Mouse (Mus musculus): ENCODE data around the gene Unc45b. TPM values are rescaled to one million over a fixed set of nuclear protein-coding genes. Genes with fewer than 3 reads are reported as not detected.
"Not testable (repeated sequence)": the region's sequence is repeated elsewhere in the genome, so short reads cannot be mapped to it uniquely, and the experiment has no call there.

The Unc45b gene
- polyA plus RNA-seq, 1 experiment from 2014 or later = 1.6 TPM

- Histone ChIP-seq H3K27me3 (replicated peaks; ENCODE audit: control insufficient read depth, insufficient read depth, low read length) (no peaks in the 10 kb centered on the region), H3K27ac (ENCODE audit: low read depth) (no peak overlapping the region), H3K4me1 (replicated peaks; ENCODE audit: control insufficient read depth, insufficient read depth, low read length) (peaks cover 3% of the 10 kb centered on the region; the same call in 1 of the 2 replicates), H3K36me3 (ENCODE audit: control insufficient read depth, insufficient read depth, low read length) (peaks cover 61% of the 10 kb centered on the region), H3K4me3 (ENCODE audit: low read depth, low read length) (no peak overlapping the region), H3K4me2 (ENCODE audit: low read length) (no peak overlapping the region), H3K9me3 (ENCODE audit: control insufficient read depth, low read length) (no peaks in the 10 kb centered on the region), H3K9ac (ENCODE audit: low read length) (no peak overlapping the region)
- ATAC-seq (replicated peaks; ENCODE audit: low FRiP score, low TSS enrichment, low read depth) = no peak
- no peak for DNase-seq (ENCODE audit: low spot score)
- WGBS = 93% methylated on average over 5 of the region's 5 CpGs
Observed at GRCm38 (mm10) chr11:82905816-82906215, 4.5 kb upstream of the Unc45b start.

- Histone ChIP-seq H3K36me3 (ENCODE audit: control insufficient read depth, insufficient read depth, low read length) (peaks cover 41% of the 10 kb centered on the region), H3K4me2 (ENCODE audit: low read length) (peak within 1 kb of the TSS; percentile 88), H3K27me3 (replicated peaks; ENCODE audit: control insufficient read depth, insufficient read depth, low read length) (no peaks in the 10 kb centered on the region), H3K27ac (ENCODE audit: low read depth) (no peak within 1 kb of the TSS), H3K4me3 (ENCODE audit: low read depth, low read length) (peak within 1 kb of the TSS; percentile 66), H3K9ac (ENCODE audit: low read length) (peak within 1 kb of the TSS; percentile 76), H3K9me3 (ENCODE audit: control insufficient read depth, low read length) (no peaks in the 10 kb centered on the region), H3K4me1 (replicated peaks; ENCODE audit: control insufficient read depth, insufficient read depth, low read length) (peaks cover 3% of the 10 kb centered on the region; the same call in 1 of the 2 replicates)
- WGBS = 2% methylated on average over 73 of the region's 73 CpGs
- ATAC-seq (replicated peaks; ENCODE audit: low FRiP score, low TSS enrichment, low read depth) = peak; percentile 73; the same call in 1 of the 2 replicates
- peak; percentile 99 for DNase-seq (ENCODE audit: low spot score)
Observed at GRCm38 (mm10) chr11:82907651-82908607, 2.4 kb upstream of the Unc45b start, which contains the start of gene Nle1. Nle1 (minus strand) TSS chr11:82908411.

DNA sequence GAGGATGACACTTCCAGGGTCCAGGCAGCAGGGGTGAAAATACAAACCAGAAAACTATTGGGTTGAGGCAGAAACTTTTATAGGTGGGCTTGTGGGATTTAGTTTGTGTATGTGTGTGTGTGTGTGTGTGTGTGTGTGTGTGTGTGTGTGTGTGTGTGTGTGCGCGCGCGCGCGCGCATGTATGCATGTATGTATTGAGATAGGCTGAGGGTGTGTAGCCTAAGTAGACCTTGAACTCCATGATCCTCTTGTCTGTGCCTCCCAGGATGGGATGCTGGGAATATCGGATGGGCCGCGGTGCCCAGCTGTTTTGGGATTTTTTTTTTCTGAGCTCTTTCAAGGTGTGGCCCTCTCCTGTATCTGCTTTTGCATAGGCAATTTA is 1.8 kb upstream of the Unc45b start:
- ATAC-seq (replicated peaks; ENCODE audit: low FRiP score, low TSS enrichment, low read depth) = no peak

GRCm38 (mm10) chr11:82910679-82911389 is 484 bp downstream of the Unc45b start:
- peaks cover 3% of the 10 kb centered on the region; the same call in 1 of the 2 replicates for H3K4me1 ChIP-seq (replicated peaks; ENCODE audit: control insufficient read depth, insufficient read depth, low read length)

More for the DNA sequence above, 1.8 kb upstream of the Unc45b start:
- WGBS = 45% methylated on average over 10 of the region's 10 CpGs
- no peak overlapping the region for H3K27ac ChIP-seq (ENCODE audit: low read depth)
- H3K4me3 ChIP-seq (ENCODE audit: low read depth, low read length) = peak overlapping the region; percentile 66
- H3K9me3 ChIP-seq (ENCODE audit: control insufficient read depth, low read length) = no peaks in the 10 kb centered on the region
- peaks cover 3% of the 10 kb centered on the region; the same call in 1 of the 2 replicates for H3K4me1 ChIP-seq (replicated peaks; ENCODE audit: control insufficient read depth, insufficient read depth, low read length)
- H3K36me3 ChIP-seq (ENCODE audit: control insufficient read depth, insufficient read depth, low read length) = peaks cover 34% of the 10 kb centered on the region
- peak overlapping the region; percentile 76; the same call in 1 of the 2 replicates for H3K9ac ChIP-seq (ENCODE audit: low read length)
- no peak for DNase-seq (ENCODE audit: low spot score)
- 0 out of 2 replicates have a peak, but pooled peaks cover under 1% of the 10 kb centered on the region for H3K27me3 ChIP-seq (replicated peaks; ENCODE audit: control insufficient read depth, insufficient read depth, low read length)
- H3K4me2 ChIP-seq (ENCODE audit: low read length) = peak overlapping the region; percentile 88

GRCm38 (mm10) chr11:82914711-82915352 is 4.5 kb downstream of the Unc45b start:
- no peaks in the 10 kb centered on the region for H3K9me3 ChIP-seq (ENCODE audit: control insufficient read depth, low read length)
- 9% methylated on average over 16 of the region's 16 CpGs for WGBS
- no peaks in the 10 kb centered on the region for H3K36me3 ChIP-seq (ENCODE audit: control insufficient read depth, insufficient read depth, low read length)
- no peaks in the 10 kb centered on the region for H3K4me1 ChIP-seq (replicated peaks; ENCODE audit: control insufficient read depth, insufficient read depth, low read length)
- H3K9ac ChIP-seq (ENCODE audit: low read length) = no peak overlapping the region
- ATAC-seq (replicated peaks; ENCODE audit: low FRiP score, low TSS enrichment, low read depth) (0 out of 2 replicates have a peak, but pooled peaks have one; percentile 40), DNase-seq (ENCODE audit: low spot score) (peak; percentile 88)
- peak overlapping the region; percentile 35 for H3K4me2 ChIP-seq (ENCODE audit: low read length)
- no peak overlapping the region for H3K27ac ChIP-seq (ENCODE audit: low read depth)
- H3K4me3 ChIP-seq (ENCODE audit: low read depth, low read length) = no peak overlapping the region
- H3K27me3 ChIP-seq (replicated peaks; ENCODE audit: control insufficient read depth, insufficient read depth, low read length) = 0 out of 2 replicates have a peak, but pooled peaks cover 2% of the 10 kb centered on the region

More at GRCm38 (mm10) chr11:82910679-82911389, 484 bp downstream of the Unc45b start:
- H3K4me3 ChIP-seq (ENCODE audit: low read depth, low read length) = no peak overlapping the region
- DNase-seq (ENCODE audit: low spot score) (no peak), ATAC-seq (replicated peaks; ENCODE audit: low FRiP score, low TSS enrichment, low read depth) (no peak)
- no peak overlapping the region for H3K4me2 ChIP-seq (ENCODE audit: low read length)
- WGBS = 67% methylated on average over 11 of the region's 11 CpGs
- H3K27me3 ChIP-seq (replicated peaks; ENCODE audit: control insufficient read depth, insufficient read depth, low read length) = 0 out of 2 replicates have a peak, but pooled peaks cover 2% of the 10 kb centered on the region
- no peaks in the 10 kb centered on the region for H3K9me3 ChIP-seq (ENCODE audit: control insufficient read depth, low read length)
- no peak overlapping the region for H3K27ac ChIP-seq (ENCODE audit: low read depth)
- H3K36me3 ChIP-seq (ENCODE audit: control insufficient read depth, insufficient read depth, low read length) = peaks cover 12% of the 10 kb centered on the region
- no peak overlapping the region for H3K9ac ChIP-seq (ENCODE audit: low read length)

DNA sequence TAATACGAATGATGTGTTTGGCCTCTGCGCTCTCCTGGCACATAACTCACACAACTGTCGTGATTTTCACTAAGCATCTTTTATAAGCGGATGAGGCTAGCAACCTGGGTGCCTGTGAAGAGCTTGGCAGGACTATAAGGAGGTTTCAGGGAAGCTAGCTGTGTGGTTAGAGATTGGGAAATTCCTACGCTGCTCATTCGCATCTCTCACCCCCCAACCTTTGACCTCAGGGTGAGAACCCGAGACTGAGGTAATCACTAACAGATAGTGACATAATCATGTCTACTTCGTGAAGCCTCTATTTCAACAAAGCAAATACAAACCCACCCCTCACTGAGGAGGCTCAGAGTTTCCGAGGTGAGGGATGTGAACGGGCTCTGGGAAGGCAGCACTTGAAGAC is 10.4 kb downstream of the Unc45b start:
- H3K9ac ChIP-seq (ENCODE audit: low read length) = no peak overlapping the region
- no peak for DNase-seq (ENCODE audit: low spot score)
- H3K4me3 ChIP-seq (ENCODE audit: low read depth, low read length) = no peak overlapping the region
- H3K4me1 ChIP-seq (replicated peaks; ENCODE audit: control insufficient read depth, insufficient read depth, low read length) = no peaks in the 10 kb centered on the region
- no peak overlapping the region for H3K27ac ChIP-seq (ENCODE audit: low read depth)
- H3K4me2 ChIP-seq (ENCODE audit: low read length) = no peak overlapping the region
- ATAC-seq (replicated peaks; ENCODE audit: low FRiP score, low TSS enrichment, low read depth) = no peak
- WGBS = 45% methylated on average over 10 of the region's 10 CpGs
- H3K27me3 ChIP-seq (replicated peaks; ENCODE audit: control insufficient read depth, insufficient read depth, low read length) = 0 out of 2 replicates have a peak, but pooled peaks cover 6% of the 10 kb centered on the region
- H3K36me3 ChIP-seq (ENCODE audit: control insufficient read depth, insufficient read depth, low read length) = no peaks in the 10 kb centered on the region
- H3K9me3 ChIP-seq (ENCODE audit: control insufficient read depth, low read length) = no peaks in the 10 kb centered on the region

DNA sequence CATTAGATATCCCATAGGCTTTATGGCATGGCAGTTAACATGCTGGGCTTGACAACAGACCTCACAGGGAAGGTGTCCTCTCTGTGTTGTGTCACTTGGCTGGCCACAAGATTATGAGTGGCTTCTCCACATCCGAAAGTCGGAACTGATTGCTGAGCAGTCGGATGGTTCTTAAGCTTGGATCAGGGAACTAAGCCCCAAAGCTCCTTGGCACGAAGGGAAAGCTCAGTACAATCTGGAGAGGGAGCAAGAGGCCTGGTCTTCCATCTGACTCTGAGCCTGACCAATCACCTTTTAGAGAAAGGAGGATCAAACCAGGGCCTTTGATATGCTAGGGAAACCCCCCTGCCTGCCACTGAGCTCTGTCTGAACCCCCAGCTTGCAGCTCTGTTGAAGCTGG is 11.3 kb downstream of the Unc45b start:
- Histone ChIP-seq H3K27me3 (replicated peaks; ENCODE audit: control insufficient read depth, insufficient read depth, low read length) (0 out of 2 replicates have a peak, but pooled peaks cover 13% of the 10 kb centered on the region), H3K9ac (ENCODE audit: low read length) (no peak overlapping the region), H3K4me1 (replicated peaks; ENCODE audit: control insufficient read depth, insufficient read depth, low read length) (no peaks in the 10 kb centered on the region), H3K36me3 (ENCODE audit: control insufficient read depth, insufficient read depth, low read length) (no peaks in the 10 kb centered on the region), H3K4me2 (ENCODE audit: low read length) (no peak overlapping the region), H3K27ac (ENCODE audit: low read depth) (no peak overlapping the region), H3K4me3 (ENCODE audit: low read depth, low read length) (no peak overlapping the region), H3K9me3 (ENCODE audit: control insufficient read depth, low read length) (no peaks in the 10 kb centered on the region)
- ATAC-seq (replicated peaks; ENCODE audit: low FRiP score, low TSS enrichment, low read depth) = no peak
- no peak for DNase-seq (ENCODE audit: low spot score)
- 65% methylated on average over 4 of the region's 4 CpGs for WGBS

DNA sequence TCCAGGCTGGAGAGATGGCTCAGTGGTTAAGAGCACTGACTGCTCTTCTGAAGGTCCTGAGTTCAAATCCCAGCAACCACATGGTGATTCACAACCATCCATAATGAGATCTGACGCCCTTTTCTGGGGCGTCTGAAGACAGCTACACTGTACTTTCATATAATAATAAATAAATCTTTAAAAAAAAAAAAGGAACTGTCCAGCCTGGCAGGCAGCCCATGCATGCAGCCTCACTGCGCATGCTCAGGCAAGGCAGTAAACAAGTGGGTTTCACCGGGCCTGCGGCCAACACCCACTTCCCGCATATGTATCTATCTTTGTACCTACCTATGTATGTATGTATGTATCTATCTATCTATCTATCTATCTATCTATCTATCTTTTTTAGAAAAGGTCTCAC is 13.6 kb downstream of the Unc45b start:
- WGBS = 73% methylated on average over 6 of the region's 6 CpGs
- H3K36me3 ChIP-seq (ENCODE audit: control insufficient read depth, insufficient read depth, low read length); H3K4me1 ChIP-seq (replicated peaks; ENCODE audit: control insufficient read depth, insufficient read depth, low read length); H3K9ac ChIP-seq (ENCODE audit: low read length); H3K9me3 ChIP-seq (ENCODE audit: control insufficient read depth, low read length); H3K4me3 ChIP-seq (ENCODE audit: low read depth, low read length); DNase-seq (ENCODE audit: low spot score); H3K4me2 ChIP-seq (ENCODE audit: low read length); H3K27ac ChIP-seq (ENCODE audit: low read depth); ATAC-seq (replicated peaks; ENCODE audit: low FRiP score, low TSS enrichment, low read depth): not testable (repeated sequence)
- peaks cover 25% of the 10 kb centered on the region for H3K27me3 ChIP-seq (replicated peaks; ENCODE audit: control insufficient read depth, insufficient read depth, low read length)
